Mouse (Mus musculus) subcutaneous adipose tissue, adult 2 months (tissue): ENCODE results near the gene Megf6. TPM values are rescaled to one million over a fixed set of nuclear protein-coding genes. Genes with fewer than 3 reads are reported as not detected.

ENCODE experiments used
- polyA plus RNA-seq: library from polyadenylated mRNA; depleted of rRNA; stranded (reverse); fragments of >200 nt; gene quantifications from 2 replicates; pipeline ENCODE4 v1.2.3, GENCODE M21; 2012; ENCODE audit warnings: low replicate concordance; rRNA removed

Gene Megf6
- 6.0 and 7.7 TPM in 2 replicates for polyA plus RNA-seq

DNA sequence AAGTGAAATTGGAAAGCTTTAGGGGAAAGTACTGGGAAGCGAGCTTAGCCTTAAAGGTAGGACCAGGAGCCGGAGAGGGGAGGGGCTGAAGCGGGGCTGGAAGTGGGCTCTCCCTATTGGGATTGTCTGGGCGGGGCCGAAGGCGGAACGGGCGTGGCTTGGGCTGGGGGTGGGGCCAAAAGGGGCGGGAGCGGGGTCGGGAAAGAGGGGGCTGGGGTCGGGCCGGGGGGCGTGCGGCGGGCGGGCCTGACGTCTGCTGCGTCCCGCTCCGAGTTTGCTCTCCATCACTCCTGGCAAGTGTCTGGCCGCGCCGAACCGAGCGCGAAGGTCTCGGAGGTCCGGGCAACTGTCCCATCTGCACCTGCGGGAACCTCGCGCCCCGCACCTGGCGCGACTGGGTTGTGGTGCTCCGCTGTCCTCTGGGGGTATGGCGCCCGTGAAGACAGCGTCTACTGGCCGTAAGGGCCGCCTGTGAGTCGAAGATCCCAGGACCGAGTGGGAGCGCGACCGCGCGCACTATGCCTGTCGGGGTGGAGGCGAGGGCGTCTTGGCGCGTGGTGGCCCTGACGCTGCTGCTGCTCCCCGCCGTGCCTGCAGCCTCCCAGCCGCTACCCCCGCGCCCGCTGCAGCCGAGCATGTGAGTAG, at the start of gene Megf6:
Megf6 (plus strand) TSS at position 225 of the 645 bp plus-strand sequence.

GRCm38 (mm10) chr4:154140182-154140212, 30.5 kb upstream of the Megf6 start, which contains the start of gene Trp73:
Trp73 (minus strand) TSS chr4:154140208.

GRCm38 (mm10) chr4:154142211-154143040, 28.1 kb upstream of the Megf6 start, which contains the start of gene Wrap73:
Wrap73 (plus strand) TSS chr4:154142372.

DNA sequence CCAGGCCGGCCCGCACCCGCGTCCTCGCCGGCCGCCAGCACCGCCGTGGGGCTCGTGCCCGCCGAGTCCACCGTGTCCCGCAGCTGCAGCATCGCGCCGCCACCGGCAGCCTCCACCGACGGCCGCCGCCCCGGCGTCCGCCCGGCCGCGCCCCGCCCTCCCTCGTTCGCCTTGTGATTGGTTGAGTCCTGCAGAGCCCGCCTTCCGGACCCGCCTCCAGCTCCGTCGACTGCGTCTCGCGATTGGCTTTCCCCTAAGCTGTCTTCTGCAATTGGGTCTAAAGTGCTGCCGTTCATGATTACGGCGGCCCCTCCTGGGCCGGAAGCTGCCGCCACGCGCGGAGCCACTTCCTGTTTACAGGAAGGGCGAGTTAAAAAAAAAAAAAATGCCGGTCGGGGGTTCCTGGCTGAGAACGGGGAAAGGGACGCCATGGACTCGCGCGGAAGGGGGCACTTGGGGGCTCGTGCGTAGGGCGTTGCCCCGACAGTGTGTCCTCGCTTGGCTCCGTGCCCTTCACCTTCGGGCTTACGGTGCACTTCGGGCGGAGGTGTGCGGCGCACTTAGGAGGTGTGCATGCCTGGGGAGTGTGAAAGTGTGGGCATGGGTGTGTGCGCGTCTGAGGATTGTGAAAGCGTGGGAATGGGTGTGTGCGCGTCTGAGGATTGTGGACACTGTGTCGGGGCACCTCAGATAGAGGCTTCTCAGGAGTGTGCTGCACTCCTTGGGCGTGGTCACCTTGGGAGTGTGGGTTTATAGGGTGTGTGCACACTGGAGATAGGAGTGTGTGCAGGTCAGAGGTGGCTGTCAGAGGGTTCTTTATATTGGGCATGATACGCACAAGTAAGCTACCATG, 9.8 kb upstream of the Megf6 start, which contains the start of gene Tprgl:
Tprgl (minus strand) TSS at position 129 of the 853 bp plus-strand sequence.

DNA sequence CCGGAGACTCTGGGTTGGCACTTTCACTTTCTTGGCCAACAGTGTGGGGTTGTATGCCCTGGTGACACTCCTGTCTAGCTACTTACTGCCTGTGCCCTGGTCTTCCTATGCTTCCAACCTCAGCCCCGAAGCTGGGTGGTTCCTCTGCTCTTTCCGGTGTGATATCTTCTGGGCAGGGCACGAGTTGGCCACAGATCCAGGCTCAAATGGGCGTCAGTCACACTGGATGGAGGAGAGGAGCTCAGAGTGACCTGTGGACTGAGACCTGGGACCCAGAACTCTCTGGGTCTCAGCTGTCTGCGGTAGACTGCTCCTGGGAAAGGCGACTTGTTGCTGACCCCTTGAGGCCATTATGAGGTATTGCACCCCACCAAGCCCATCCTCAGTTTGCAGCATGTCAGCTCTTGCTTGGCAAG, 130.9 kb downstream of the Megf6 start, which contains the start of gene Arhgef16:
Arhgef16 (minus strand) TSS at position 211 of the 416 bp plus-strand sequence.

Other genes starting within 250 kb of the Megf6 start
- 27.7 and 39.4 TPM in 2 replicates for gene A430005L14Rik, start 213.5 kb upstream of the Megf6 start, polyA plus RNA-seq
- 8.2 and 15.1 TPM in 2 replicates for gene Dffb, start 195.6 kb upstream of the Megf6 start, polyA plus RNA-seq
- 16.2 and 18.6 TPM in 2 replicates for gene Cep104, start 195.5 kb upstream of the Megf6 start, polyA plus RNA-seq
- gene Lrrc47, start 159.0 kb upstream of the Megf6 start, polyA plus RNA-seq: 31.1 and 53.7 TPM in 2 replicates
- gene Smim1, start 144.5 kb upstream of the Megf6 start, polyA plus RNA-seq: 114 and 165 TPM in 2 replicates
- not detected in 2 replicates for gene Ccdc27, start 128.1 kb upstream of the Megf6 start, polyA plus RNA-seq
- 0.06 TPM in 1 of 2 replicates, not detected in the other for gene Trp73, start 30.5 kb upstream of the Megf6 start, polyA plus RNA-seq
- gene Wrap73, start 28.4 kb upstream of the Megf6 start, polyA plus RNA-seq: 17.3 and 27.8 TPM in 2 replicates
- 173 and 225 TPM in 2 replicates for gene Tprgl, start 10.1 kb upstream of the Megf6 start, polyA plus RNA-seq
- gene Arhgef16, start 130.9 kb downstream of the Megf6 start, polyA plus RNA-seq: 1.2 and 7.9 TPM in 2 replicates
- gene B230104I21Rik, start 165.4 kb downstream of the Megf6 start, polyA plus RNA-seq: not detected in 2 replicates